Mouse (Mus musculus) testis, adult 2 months (tissue): ENCODE measurements around the gene Kcnmb2.

Experiments
- CTCF ChIP-seq: fragments of 200-500 bp; IDR thresholded peaks from 2 replicates; pipeline ENCODE4 v1.5.1; 2012; ENCODE audit warnings: low read depth, mild to moderate bottlenecking, inconsistent platforms, low read length, moderate library complexity; ENCODE audit not compliant: control insufficient read depth, insufficient read depth, insufficient replicate concordance
- POLR2A ChIP-seq: fragments of 200-500 bp; IDR thresholded peaks from 2 replicates; pipeline ENCODE4 v1.6.1; 2012; ENCODE audit warnings: low read depth, mild to moderate bottlenecking, inconsistent platforms, low read length, moderate library complexity; ENCODE audit not compliant: control insufficient read depth

- TF ChIP-seq POLR2A (no peak), CTCF (no peak)
Measured at GRCm38 (mm10) chr3:32144655-32145054, 242.3 kb downstream of the Kcnmb2 start.
